Mouse (Mus musculus) midbrain, embryonic 14.5 days (tissue): Measurements from ENCODE around the gene Ankrd44. TPM values are rescaled to one million over a fixed set of nuclear protein-coding genes. Genes with fewer than 3 reads are reported as not detected.

Experiments
- ATAC-seq: fragments of 200-750 bp; cut with Nextera tagmentation; 2 replicates; pipeline ENCODE4 v1.8.0; 2017; ENCODE audit warnings: moderate number of reproducible peaks, moderate library complexity; ENCODE audit not compliant: low FRiP score, low TSS enrichment
- DNase-seq: peaks from one replicate; pipeline ENCODE4 v3.0.0-alpha.2; 2015
- H3K27ac ChIP-seq: fragments of 300-500 bp; sonication (generic); replicated peaks from 2 replicates; pipeline ENCODE4 v1.5.1; 2014; ENCODE audit warnings: mild to moderate bottlenecking, low read depth, low read length, moderate library complexity
- H3K27me3 ChIP-seq: fragments of 300-500 bp; sonication (generic); 2 replicates; pipeline ENCODE4 v1.6.1; 2014; ENCODE audit warnings: low read length, control low read depth, mixed read lengths; ENCODE audit not compliant: control insufficient read depth, insufficient read depth
- H3K36me3 ChIP-seq: fragments of 300-500 bp; sonication (generic); 2 replicates; pipeline ENCODE4 v1.6.1; 2014; ENCODE audit warnings: low read length, control low read depth; ENCODE audit not compliant: control insufficient read depth, insufficient read depth
- H3K4me1 ChIP-seq: fragments of 300-500 bp; sonication (generic); 2 replicates; pipeline ENCODE4 v1.6.1; 2014; ENCODE audit warnings: mild to moderate bottlenecking, antibody characterized with exemption, low read length, control low read depth; ENCODE audit not compliant: control insufficient read depth, insufficient read depth
- H3K4me2 ChIP-seq: fragments of 300-500 bp; sonication (generic); 2 replicates; pipeline ENCODE4 v1.6.1; 2014; ENCODE audit warnings: mild to moderate bottlenecking, low read length, moderate library complexity
- H3K4me3 ChIP-seq: fragments of 300-500 bp; sonication (generic); replicated peaks from 2 replicates; pipeline ENCODE4 v1.5.1; 2014; ENCODE audit warnings: low read depth, low read length
- H3K9ac ChIP-seq: fragments of 300-500 bp; sonication (generic); replicated peaks from 2 replicates; pipeline ENCODE4 v1.6.1; 2014; ENCODE audit warnings: mild to moderate bottlenecking, low read length, moderate library complexity
- H3K9me3 ChIP-seq: fragments of 300-500 bp; sonication (generic); 2 replicates; pipeline ENCODE4 v1.6.1; 2016; ENCODE audit warnings: low read length, control low read depth, mixed read lengths; ENCODE audit not compliant: control insufficient read depth
- WGBS: fragments of 180-500 bp; shearing (Covaris S2); extraction: QIAGEN DNeasy Blood & Tissue Kit; methylation state at CpG from one replicate; pipeline ENCODE4 v1.1.7; 2014; 5-methylcytosine and 5-hydroxymethylcytosine counted together
- polyA plus RNA-seq: library from polyadenylated mRNA; unstranded; fragments of >200 nt; fragmentation: Nextera tagmentation; extraction: Ambion mirVana; gene quantifications from 2 replicates; pipeline ENCODE4 v1.2.1, GENCODE M21; 2014

Ankrd44 gene
- polyA plus RNA-seq, 1 experiment from 2014 or later: 39.1 TPM

GRCm38 (mm10) chr1:54954856-54955255 is 28.7 kb upstream of the Ankrd44 start:
- Histone ChIP-seq H3K27me3 (no peaks in the 10 kb centered on the region), H3K36me3 (no peaks in the 10 kb centered on the region), H3K27ac (no peak overlapping the region), H3K4me1 (no peaks in the 10 kb centered on the region), H3K4me2 (no peak overlapping the region), H3K4me3 (no peak overlapping the region), H3K9me3 (no peaks in the 10 kb centered on the region), H3K9ac (no peak overlapping the region)
- no peak for DNase-seq
- WGBS: 89% methylated on average over 4 of the region's 4 CpGs
- ATAC-seq: no peak

GRCm38 (mm10) chr1:54944648-54945047 is 18.5 kb upstream of the Ankrd44 start:
- 85% methylated on average over 3 of the region's 3 CpGs for WGBS
- no peaks in the 10 kb centered on the region for H3K9me3 ChIP-seq
- ATAC-seq: no peak
- no peak for DNase-seq
- no peaks in the 10 kb centered on the region for H3K4me1 ChIP-seq
- no peak overlapping the region for H3K27ac ChIP-seq
- H3K4me3 ChIP-seq: no peak overlapping the region
- H3K4me2 ChIP-seq: no peak overlapping the region
- H3K27me3 ChIP-seq: no peaks in the 10 kb centered on the region
- H3K36me3 ChIP-seq: no peaks in the 10 kb centered on the region
- H3K9ac ChIP-seq: no peak overlapping the region

- WGBS: 80% methylated on average over 3 of the region's 3 CpGs
- H3K4me1 ChIP-seq: no peaks in the 10 kb centered on the region
- H3K27me3 ChIP-seq: no peaks in the 10 kb centered on the region
- H3K9me3 ChIP-seq: no peaks in the 10 kb centered on the region
- H3K4me2 ChIP-seq: no peak overlapping the region
- no peak overlapping the region for H3K4me3 ChIP-seq
- no peak for DNase-seq
- no peak overlapping the region for H3K27ac ChIP-seq
- no peak overlapping the region for H3K9ac ChIP-seq
- no peaks in the 10 kb centered on the region for H3K36me3 ChIP-seq
- ATAC-seq: no peak
These were observed 9.3 kb upstream of the Ankrd44 start for GRCm38 (mm10) chr1:54935466-54935865.

- Histone ChIP-seq H3K27me3 (no peaks in the 10 kb centered on the region), H3K27ac (no peak overlapping the region), H3K9ac (no peak overlapping the region), H3K36me3 (no peaks in the 10 kb centered on the region), H3K4me2 (no peak overlapping the region), H3K4me3 (no peak overlapping the region), H3K9me3 (no peaks in the 10 kb centered on the region), H3K4me1 (no peaks in the 10 kb centered on the region)
- DNase-seq: no peak
- ATAC-seq: no peak
- 68% methylated on average over 2 of the region's 2 CpGs for WGBS
These were observed 8.7 kb upstream of the Ankrd44 start for GRCm38 (mm10) chr1:54934911-54935310.

- no peak overlapping the region for H3K27ac ChIP-seq
- no peak overlapping the region for H3K9ac ChIP-seq
- DNase-seq (no peak), ATAC-seq (no peak)
- H3K4me3 ChIP-seq: no peak overlapping the region
- H3K36me3 ChIP-seq: no peaks in the 10 kb centered on the region
- H3K9me3 ChIP-seq: no peaks in the 10 kb centered on the region
- H3K27me3 ChIP-seq: no peaks in the 10 kb centered on the region
- H3K4me2 ChIP-seq: no peak overlapping the region
- 90% methylated on average over 5 of the region's 5 CpGs for WGBS
- no peaks in the 10 kb centered on the region for H3K4me1 ChIP-seq
These were observed 7.5 kb upstream of the Ankrd44 start for GRCm38 (mm10) chr1:54933646-54934045.

- DNase-seq: no peak
- no peaks in the 10 kb centered on the region for H3K9me3 ChIP-seq
- H3K4me1 ChIP-seq: no peaks in the 10 kb centered on the region
- no peak for ATAC-seq
- no peak overlapping the region for H3K27ac ChIP-seq
- H3K4me2 ChIP-seq: no peak overlapping the region
- no peak overlapping the region for H3K4me3 ChIP-seq
- H3K9ac ChIP-seq: no peak overlapping the region
- no peaks in the 10 kb centered on the region for H3K36me3 ChIP-seq
- no peaks in the 10 kb centered on the region for H3K27me3 ChIP-seq
- 94% methylated on average over 1 of the region's 1 CpGs for WGBS
These were observed 6.4 kb upstream of the Ankrd44 start for GRCm38 (mm10) chr1:54932456-54933115.

GRCm38 (mm10) chr1:54931231-54931630 is 5.0 kb upstream of the Ankrd44 start:
- no peak overlapping the region for H3K9ac ChIP-seq
- no peak overlapping the region for H3K27ac ChIP-seq
- no peaks in the 10 kb centered on the region for H3K36me3 ChIP-seq
- DNase-seq: no peak
- H3K4me1 ChIP-seq: no peaks in the 10 kb centered on the region
- H3K27me3 ChIP-seq: no peaks in the 10 kb centered on the region
- no peak for ATAC-seq
- H3K4me3 ChIP-seq: no peak overlapping the region
- no peaks in the 10 kb centered on the region for H3K9me3 ChIP-seq
- 88% methylated on average over 5 of the region's 5 CpGs for WGBS
- no peak overlapping the region for H3K4me2 ChIP-seq

- no peaks in the 10 kb centered on the region for H3K4me1 ChIP-seq
- H3K36me3 ChIP-seq: no peaks in the 10 kb centered on the region
- no peak for DNase-seq
- WGBS: 73% methylated on average over 8 of the region's 8 CpGs
- no peak overlapping the region for H3K4me2 ChIP-seq
- H3K27me3 ChIP-seq: no peaks in the 10 kb centered on the region
- H3K9me3 ChIP-seq: no peaks in the 10 kb centered on the region
- ATAC-seq: no peak
- no peak overlapping the region for H3K9ac ChIP-seq
- no peak overlapping the region for H3K4me3 ChIP-seq
- no peak overlapping the region for H3K27ac ChIP-seq
These were observed 4.5 kb upstream of the Ankrd44 start for GRCm38 (mm10) chr1:54930670-54931200.

GRCm38 (mm10) chr1:54925451-54925934 is 694 bp downstream of the Ankrd44 start:
- ATAC-seq: peak; percentile 37
- peak overlapping the region; percentile 81 for H3K4me3 ChIP-seq
- H3K36me3 ChIP-seq: no peaks in the 10 kb centered on the region
- H3K9me3 ChIP-seq: no peaks in the 10 kb centered on the region
- peak; percentile 63 for DNase-seq
- H3K4me2 ChIP-seq: peak overlapping the region; percentile 75
- no peaks in the 10 kb centered on the region for H3K27me3 ChIP-seq
- H3K9ac ChIP-seq: peak overlapping the region; percentile 86
- peak overlapping the region; percentile 95 for H3K27ac ChIP-seq
- H3K4me1 ChIP-seq: peaks cover 18% of the 10 kb centered on the region
- 0% methylated on average over 30 of the region's 30 CpGs for WGBS
